Mouse (Mus musculus) CD4-positive helper T cell, adult 2 months (primary cell): ENCODE results near the gene Kcnq5.
"Not testable (repeated sequence)": the region's sequence is repeated elsewhere in the genome, so short reads cannot be mapped to it uniquely, and the experiment has no call there.

ENCODE experiments used
- DNase-seq: peaks from one replicate; pipeline ENCODE4 v3.0.0-alpha.2; 2012; ENCODE audit warnings: low read depth, missing footprints, low spot score

The Kcnq5 gene

GRCm38 (mm10) chr1:21650820-21651219, 310.9 kb downstream of the Kcnq5 start:
- no peak for DNase-seq

GRCm38 (mm10) chr1:21635406-21635805, 326.3 kb downstream of the Kcnq5 start:
- DNase-seq: no peak

GRCm38 (mm10) chr1:21634013-21634412, 327.7 kb downstream of the Kcnq5 start:
- no peak for DNase-seq

GRCm38 (mm10) chr1:21622455-21622854, 339.3 kb downstream of the Kcnq5 start:
- no peak for DNase-seq

GRCm38 (mm10) chr1:21622039-21622438, 339.7 kb downstream of the Kcnq5 start:
- DNase-seq: no peak

GRCm38 (mm10) chr1:21618712-21619111, 343.0 kb downstream of the Kcnq5 start:
- peak; percentile 21 for DNase-seq

GRCm38 (mm10) chr1:21616666-21617065, 345.1 kb downstream of the Kcnq5 start:
- no peak for DNase-seq

GRCm38 (mm10) chr1:21613933-21614332, 347.8 kb downstream of the Kcnq5 start:
- no peak for DNase-seq

GRCm38 (mm10) chr1:21604003-21604402, 357.7 kb downstream of the Kcnq5 start:
- DNase-seq: peak; percentile 35

GRCm38 (mm10) chr1:21602567-21602966, 359.2 kb downstream of the Kcnq5 start:
- DNase-seq: no peak

GRCm38 (mm10) chr1:21600606-21601005, 361.1 kb downstream of the Kcnq5 start:
- no peak for DNase-seq

GRCm38 (mm10) chr1:21593872-21594271, 367.9 kb downstream of the Kcnq5 start:
- DNase-seq: no peak

GRCm38 (mm10) chr1:21567397-21567796, 394.3 kb downstream of the Kcnq5 start:
- not testable (repeated sequence) for DNase-seq

GRCm38 (mm10) chr1:21554630-21555029, 407.1 kb downstream of the Kcnq5 start:
- no peak for DNase-seq

GRCm38 (mm10) chr1:21552715-21553114, 409.0 kb downstream of the Kcnq5 start:
- DNase-seq: no peak

- no peak for DNase-seq
These were observed 417.8 kb downstream of the Kcnq5 start for GRCm38 (mm10) chr1:21543909-21544308.

GRCm38 (mm10) chr1:21539486-21539885, 422.3 kb downstream of the Kcnq5 start:
- DNase-seq: no peak

- DNase-seq: no peak
These were observed 430.9 kb downstream of the Kcnq5 start for GRCm38 (mm10) chr1:21530823-21531222.

GRCm38 (mm10) chr1:21521995-21522394, 439.7 kb downstream of the Kcnq5 start:
- DNase-seq: peak; percentile 28

- DNase-seq: no peak
These were observed 440.3 kb downstream of the Kcnq5 start for GRCm38 (mm10) chr1:21521475-21521874.

GRCm38 (mm10) chr1:21520116-21520645, 441.6 kb downstream of the Kcnq5 start:
- DNase-seq: peak; percentile 6

- DNase-seq: no peak
These were observed 455.1 kb downstream of the Kcnq5 start for GRCm38 (mm10) chr1:21506665-21507064.

GRCm38 (mm10) chr1:21499815-21500534, 461.8 kb downstream of the Kcnq5 start:
- DNase-seq: no peak
